Mouse (Mus musculus) lung, postnatal 0 days (tissue): ENCODE measurements at regions not wholly inside any gene's neighbourhood (a gene's known extent, or its start where the extent isn't known, plus 50 kb on each side); places are given as distances from the start of the nearest gene placed in this dataset.

Source experiments
- CTCF ChIP-seq: IDR thresholded peaks from 2 replicates; pipeline ENCODE4 v1.5.1; 2016; ENCODE audit warnings: antibody characterized with exemption, mild to moderate bottlenecking
- EP300 ChIP-seq: IDR thresholded peaks from 2 replicates; pipeline ENCODE4 v1.6.1; 2016; ENCODE audit warnings: antibody characterized with exemption, mild to moderate bottlenecking, control low read depth

DNA sequence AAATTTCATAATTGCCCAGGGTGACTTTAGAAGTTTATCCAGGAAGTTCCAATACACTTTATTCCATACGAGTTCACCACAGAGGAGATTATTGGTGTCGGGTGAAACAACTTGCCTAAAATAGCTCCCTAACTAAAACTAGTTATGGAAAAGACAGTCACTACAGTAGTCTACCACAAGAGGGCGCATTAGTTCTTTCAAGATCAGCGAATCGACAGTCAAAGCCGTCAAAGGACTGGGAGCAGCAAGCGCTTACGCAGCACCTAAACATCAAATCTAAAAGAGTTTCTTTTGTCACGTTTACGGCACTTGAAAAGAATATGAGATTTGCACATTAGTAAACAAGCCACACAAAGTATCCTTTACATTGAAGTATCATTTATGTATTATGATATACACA lies 75.3 kb upstream of the Btg3 start:
- peak; percentile 91 for TF ChIP-seq CTCF
- no peak for TF ChIP-seq EP300
